Mouse (Mus musculus): ENCODE results near the gene Gm21964. TPM values are rescaled to one million over a fixed set of nuclear protein-coding genes. Genes with fewer than 3 reads are reported as not detected.

The Gm21964 gene
- polyA plus RNA-seq, 1 experiment from 2014 or later = not detected

DNA sequence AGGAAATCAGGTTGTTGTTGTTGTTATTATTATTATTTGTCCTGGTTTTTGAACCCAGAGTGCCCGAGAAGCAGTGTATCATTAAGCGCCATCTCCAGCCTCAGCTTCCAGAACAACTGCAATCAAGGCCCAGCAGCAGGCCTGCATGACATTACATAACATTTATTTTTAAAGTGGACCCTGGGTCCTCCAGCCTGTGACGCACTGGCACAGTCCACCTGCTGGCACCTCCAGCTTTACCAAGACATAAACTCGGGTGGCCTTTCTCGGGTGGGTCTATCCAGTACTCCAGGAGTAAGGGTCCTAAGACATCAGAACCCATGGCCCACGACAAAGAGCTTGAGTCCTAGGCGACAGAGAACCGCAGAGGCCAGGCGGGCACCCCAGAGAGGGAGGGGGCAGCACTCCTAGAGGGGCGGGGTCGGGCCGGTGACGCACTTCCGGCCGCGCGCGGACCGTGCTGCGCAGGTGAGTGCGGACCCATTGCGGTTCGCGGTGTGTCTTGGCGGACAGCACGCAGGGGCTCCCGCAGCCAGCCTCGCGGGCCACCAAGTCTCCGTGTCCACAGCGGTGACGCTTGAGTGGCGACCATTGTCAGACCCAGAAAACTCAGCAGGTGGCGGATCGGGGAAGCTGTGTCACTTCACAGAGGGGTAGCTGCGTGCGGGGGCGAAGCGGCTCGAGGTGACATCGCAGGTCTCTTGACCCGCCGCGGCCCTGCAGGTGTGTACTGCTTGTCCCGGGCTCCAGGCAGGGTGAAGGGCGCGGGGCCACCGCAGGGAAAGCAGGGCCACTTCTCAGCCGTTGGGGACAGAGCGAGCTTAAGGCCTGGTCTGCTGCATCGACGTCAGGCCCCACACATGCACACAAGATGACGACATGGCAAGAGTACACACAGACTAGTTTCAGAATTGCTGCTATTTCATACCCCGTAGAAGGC lies 21.5 kb upstream of the Gm21964 start, which contains the start of gene Zfp612:
Gene Zfp612 (plus strand): TSS at position 465 of the 940 bp plus-strand sequence.
- Histone ChIP-seq H3K27ac (ENCODE audit: low read depth, low read length) (no peak within 1 kb of the TSS), H3K36me3 (ENCODE audit: control insufficient read depth, insufficient read depth, low read length) (no peaks in the 10 kb centered on the region; the same call in 1 of the 2 replicates), H3K9ac (ENCODE audit: low read depth, low read length) (peak within 1 kb of the TSS; percentile 66), H3K4me2 (replicated peaks; ENCODE audit: low read depth, low read length) (peak within 1 kb of the TSS; percentile 90), H3K4me1 (ENCODE audit: control insufficient read depth, insufficient read depth, low read length) (no peaks in the 10 kb centered on the region), H3K4me3 (ENCODE audit: low read length) (peak within 1 kb of the TSS; percentile 67), H3K9me3 (ENCODE audit: control insufficient read depth, low read length) (no peaks in the 10 kb centered on the region), H3K27me3 (ENCODE audit: control insufficient read depth, insufficient read depth, low read length) (no peaks in the 10 kb centered on the region)
- peak; percentile 89 for ATAC-seq (ENCODE audit: low FRiP score, low TSS enrichment)
- WGBS = 9% methylated on average over 53 of the region's 54 CpGs

DNA sequence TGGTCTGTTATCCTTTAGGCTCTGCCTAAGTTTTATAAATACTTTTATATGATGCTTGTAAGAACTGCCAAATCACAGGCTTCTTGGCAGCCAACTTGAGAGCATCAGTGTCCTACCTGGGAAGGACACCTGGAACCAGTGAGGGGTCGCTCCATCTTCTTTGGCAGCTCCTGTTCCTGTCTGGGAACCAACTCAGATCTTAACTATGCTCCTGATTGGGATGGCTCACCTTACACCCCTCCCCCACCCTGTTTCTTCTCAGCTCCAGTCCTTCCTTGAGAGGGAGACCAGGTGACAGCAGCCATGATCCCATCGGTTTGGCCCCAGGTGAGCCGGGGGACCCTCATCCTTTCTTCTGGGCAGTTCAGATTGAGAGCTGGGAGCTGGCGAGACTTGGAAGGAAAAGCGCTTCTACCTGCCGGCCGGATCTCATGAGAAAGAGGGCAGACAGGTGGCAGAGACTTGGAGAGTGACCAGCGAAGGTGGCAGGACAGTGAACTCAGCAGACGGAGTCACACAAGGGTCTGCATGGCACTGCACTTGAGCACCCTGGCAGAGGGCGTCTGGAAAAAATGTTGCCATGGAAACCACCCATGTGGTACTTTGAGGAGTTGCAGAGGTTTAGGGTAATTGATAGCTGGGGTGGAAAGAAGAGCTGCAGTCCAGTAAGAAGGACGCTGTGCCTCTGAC lies 18.4 kb upstream of the Gm21964 start:
- no peak overlapping the region for H3K4me2 ChIP-seq (replicated peaks; ENCODE audit: low read depth, low read length)
- WGBS = 76% methylated on average over 11 of the region's 11 CpGs

GRCm38 (mm10) chr8:110091869-110092268 lies 9.1 kb upstream of the Gm21964 start:
- Histone ChIP-seq H3K36me3 (ENCODE audit: control insufficient read depth, insufficient read depth, low read length) (peaks cover 18% of the 10 kb centered on the region; the same call in 1 of the 2 replicates), H3K4me3 (ENCODE audit: low read length) (no peak overlapping the region), H3K27ac (ENCODE audit: low read depth, low read length) (no peak overlapping the region), H3K9ac (ENCODE audit: low read depth, low read length) (no peak overlapping the region), H3K4me1 (ENCODE audit: control insufficient read depth, insufficient read depth, low read length) (no peaks in the 10 kb centered on the region), H3K4me2 (replicated peaks; ENCODE audit: low read depth, low read length) (no peak overlapping the region), H3K9me3 (ENCODE audit: control insufficient read depth, low read length) (peaks cover 11% of the 10 kb centered on the region; the same call in 1 of the 2 replicates), H3K27me3 (ENCODE audit: control insufficient read depth, insufficient read depth, low read length) (no peaks in the 10 kb centered on the region)
- WGBS = 50% methylated on average over 1 of the region's 1 CpGs
- ATAC-seq (ENCODE audit: low FRiP score, low TSS enrichment) = no peak

More for the DNA sequence above, 18.4 kb upstream of the Gm21964 start:
- no peaks in the 10 kb centered on the region; the same call in 1 of the 2 replicates for H3K9me3 ChIP-seq (ENCODE audit: control insufficient read depth, low read length)
- no peak overlapping the region for H3K27ac ChIP-seq (ENCODE audit: low read depth, low read length)
- peaks cover 2% of the 10 kb centered on the region; the same call in 1 of the 2 replicates for H3K36me3 ChIP-seq (ENCODE audit: control insufficient read depth, insufficient read depth, low read length)
- H3K9ac ChIP-seq (ENCODE audit: low read depth, low read length) = no peak overlapping the region
- H3K4me3 ChIP-seq (ENCODE audit: low read length) = no peak overlapping the region
- H3K4me1 ChIP-seq (ENCODE audit: control insufficient read depth, insufficient read depth, low read length) = no peaks in the 10 kb centered on the region
- H3K27me3 ChIP-seq (ENCODE audit: control insufficient read depth, insufficient read depth, low read length) = no peaks in the 10 kb centered on the region
- no peak for ATAC-seq (ENCODE audit: low FRiP score, low TSS enrichment)

- no peak for ATAC-seq (ENCODE audit: low FRiP score, low TSS enrichment)
- Histone ChIP-seq H3K4me1 (ENCODE audit: control insufficient read depth, insufficient read depth, low read length) (no peaks in the 10 kb centered on the region), H3K36me3 (ENCODE audit: control insufficient read depth, insufficient read depth, low read length) (no peaks in the 10 kb centered on the region), H3K4me2 (replicated peaks; ENCODE audit: low read depth, low read length) (no peak overlapping the region), H3K9ac (ENCODE audit: low read depth, low read length) (no peak overlapping the region), H3K27me3 (ENCODE audit: control insufficient read depth, insufficient read depth, low read length) (no peaks in the 10 kb centered on the region), H3K4me3 (ENCODE audit: low read length) (no peak overlapping the region), H3K9me3 (ENCODE audit: control insufficient read depth, low read length) (no peaks in the 10 kb centered on the region), H3K27ac (ENCODE audit: low read depth, low read length) (no peak overlapping the region)
- 89% methylated on average over 15 of the region's 15 CpGs for WGBS
Measured at GRCm38 (mm10) chr8:110101676-110102075, 669 bp downstream of the Gm21964 start.

DNA sequence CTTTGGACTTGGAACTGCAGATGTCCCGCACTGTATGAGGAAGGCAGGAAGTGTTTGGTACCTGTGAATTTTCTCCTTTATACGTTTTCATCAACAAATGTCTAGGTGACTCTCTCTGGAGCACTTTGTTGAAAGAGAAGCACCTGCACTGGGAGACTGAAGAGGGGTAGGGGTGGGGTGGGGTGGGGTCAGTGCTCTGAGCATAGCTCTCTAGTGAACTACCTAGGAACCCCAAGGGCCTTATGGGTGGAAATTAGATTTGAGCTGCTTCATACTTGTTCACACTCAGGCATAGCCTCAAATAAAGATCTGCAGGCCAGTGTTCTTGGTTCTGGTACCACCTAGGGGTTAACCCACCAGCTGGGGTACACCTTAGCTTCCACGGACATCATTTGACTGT lies 1.6 kb downstream of the Gm21964 start, which contains the start of gene Gm17720:
Gene Gm17720 (minus strand): TSS at position 101 of the 400 bp plus-strand sequence.
- no peaks in the 10 kb centered on the region for H3K9me3 ChIP-seq (ENCODE audit: control insufficient read depth, low read length)
- no peak within 1 kb of the TSS for H3K9ac ChIP-seq (ENCODE audit: low read depth, low read length)
- no peak for ATAC-seq (ENCODE audit: low FRiP score, low TSS enrichment)
- H3K4me1 ChIP-seq (ENCODE audit: control insufficient read depth, insufficient read depth, low read length) = no peaks in the 10 kb centered on the region
- WGBS = 83% methylated on average over 3 of the region's 3 CpGs
- no peak within 1 kb of the TSS for H3K4me3 ChIP-seq (ENCODE audit: low read length)
- no peak within 1 kb of the TSS for H3K4me2 ChIP-seq (replicated peaks; ENCODE audit: low read depth, low read length)
- H3K27me3 ChIP-seq (ENCODE audit: control insufficient read depth, insufficient read depth, low read length) = no peaks in the 10 kb centered on the region
- no peaks in the 10 kb centered on the region for H3K36me3 ChIP-seq (ENCODE audit: control insufficient read depth, insufficient read depth, low read length)
- H3K27ac ChIP-seq (ENCODE audit: low read depth, low read length) = no peak within 1 kb of the TSS

DNA sequence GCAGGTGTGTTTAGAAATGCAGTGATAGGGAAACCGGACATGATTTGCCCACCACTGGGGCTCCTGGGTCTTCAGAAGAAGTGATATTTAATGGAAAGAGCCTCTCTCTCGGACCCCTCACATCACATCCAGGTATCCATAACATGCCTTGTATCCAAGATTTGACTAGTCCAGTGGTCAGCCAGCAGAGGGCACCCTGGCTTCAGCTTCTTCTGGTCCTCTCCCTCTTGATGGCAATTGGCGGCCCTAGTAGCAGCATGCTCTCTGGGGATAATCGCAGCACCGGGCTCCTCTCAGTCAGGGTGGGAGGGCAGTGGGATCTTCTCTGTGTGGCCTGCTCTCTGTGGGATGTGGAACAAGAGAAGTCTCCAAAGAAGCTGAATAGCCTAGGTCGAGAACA lies 18.7 kb downstream of the Gm21964 start:
- Histone ChIP-seq H3K36me3 (ENCODE audit: control insufficient read depth, insufficient read depth, low read length) (no peaks in the 10 kb centered on the region), H3K9ac (ENCODE audit: low read depth, low read length) (no peak overlapping the region), H3K27ac (ENCODE audit: low read depth, low read length) (no peak overlapping the region), H3K4me3 (ENCODE audit: low read length) (no peak overlapping the region), H3K27me3 (ENCODE audit: control insufficient read depth, insufficient read depth, low read length) (no peaks in the 10 kb centered on the region), H3K4me1 (ENCODE audit: control insufficient read depth, insufficient read depth, low read length) (no peaks in the 10 kb centered on the region), H3K4me2 (replicated peaks; ENCODE audit: low read depth, low read length) (no peak overlapping the region), H3K9me3 (ENCODE audit: control insufficient read depth, low read length) (no peaks in the 10 kb centered on the region)
- 51% methylated on average over 5 of the region's 6 CpGs for WGBS
- ATAC-seq (ENCODE audit: low FRiP score, low TSS enrichment) = no peak

GRCm38 (mm10) chr8:110130537-110130936 lies 29.5 kb downstream of the Gm21964 start:
- H3K27ac ChIP-seq (ENCODE audit: low read depth, low read length) = no peak overlapping the region
- H3K9ac ChIP-seq (ENCODE audit: low read depth, low read length) = no peak overlapping the region
- no peaks in the 10 kb centered on the region for H3K36me3 ChIP-seq (ENCODE audit: control insufficient read depth, insufficient read depth, low read length)
- H3K27me3 ChIP-seq (ENCODE audit: control insufficient read depth, insufficient read depth, low read length) = no peaks in the 10 kb centered on the region
- no peaks in the 10 kb centered on the region for H3K9me3 ChIP-seq (ENCODE audit: control insufficient read depth, low read length)
- H3K4me3 ChIP-seq (ENCODE audit: low read length) = no peak overlapping the region
- 0 out of 2 replicates have a peak, but pooled peaks have one; percentile 62 for ATAC-seq (ENCODE audit: low FRiP score, low TSS enrichment)
- 16% methylated on average over 13 of the region's 13 CpGs for WGBS
- H3K4me2 ChIP-seq (replicated peaks; ENCODE audit: low read depth, low read length) = no peak overlapping the region
- H3K4me1 ChIP-seq (ENCODE audit: control insufficient read depth, insufficient read depth, low read length) = no peaks in the 10 kb centered on the region

GRCm38 (mm10) chr8:110134236-110134635 lies 33.2 kb downstream of the Gm21964 start:
- Histone ChIP-seq H3K36me3 (ENCODE audit: control insufficient read depth, insufficient read depth, low read length) (no peaks in the 10 kb centered on the region), H3K4me1 (ENCODE audit: control insufficient read depth, insufficient read depth, low read length) (no peaks in the 10 kb centered on the region), H3K27me3 (ENCODE audit: control insufficient read depth, insufficient read depth, low read length) (no peaks in the 10 kb centered on the region), H3K9me3 (ENCODE audit: control insufficient read depth, low read length) (no peaks in the 10 kb centered on the region), H3K27ac (ENCODE audit: low read depth, low read length) (no peak overlapping the region), H3K9ac (ENCODE audit: low read depth, low read length) (no peak overlapping the region), H3K4me2 (replicated peaks; ENCODE audit: low read depth, low read length) (no peak overlapping the region), H3K4me3 (ENCODE audit: low read length) (no peak overlapping the region)
- ATAC-seq (ENCODE audit: low FRiP score, low TSS enrichment) = no peak
- WGBS = 91% methylated on average over 8 of the region's 8 CpGs
